Mouse (Mus musculus) urinary bladder, postnatal 25 days (tissue): ENCODE results near the gene Bola1.
A peak's percentile ranks its signal among the peaks of the same experiment; 100 is the strongest.
"Not testable (repeated sequence)": the region's sequence is repeated elsewhere in the genome, so short reads cannot be mapped to it uniquely, and the experiment has no call there.

Source experiments
- DNase-seq: peaks from one replicate; pipeline ENCODE4 v3.0.0; 2022; ENCODE audit warnings: low spot score

Gene Bola1

DNA sequence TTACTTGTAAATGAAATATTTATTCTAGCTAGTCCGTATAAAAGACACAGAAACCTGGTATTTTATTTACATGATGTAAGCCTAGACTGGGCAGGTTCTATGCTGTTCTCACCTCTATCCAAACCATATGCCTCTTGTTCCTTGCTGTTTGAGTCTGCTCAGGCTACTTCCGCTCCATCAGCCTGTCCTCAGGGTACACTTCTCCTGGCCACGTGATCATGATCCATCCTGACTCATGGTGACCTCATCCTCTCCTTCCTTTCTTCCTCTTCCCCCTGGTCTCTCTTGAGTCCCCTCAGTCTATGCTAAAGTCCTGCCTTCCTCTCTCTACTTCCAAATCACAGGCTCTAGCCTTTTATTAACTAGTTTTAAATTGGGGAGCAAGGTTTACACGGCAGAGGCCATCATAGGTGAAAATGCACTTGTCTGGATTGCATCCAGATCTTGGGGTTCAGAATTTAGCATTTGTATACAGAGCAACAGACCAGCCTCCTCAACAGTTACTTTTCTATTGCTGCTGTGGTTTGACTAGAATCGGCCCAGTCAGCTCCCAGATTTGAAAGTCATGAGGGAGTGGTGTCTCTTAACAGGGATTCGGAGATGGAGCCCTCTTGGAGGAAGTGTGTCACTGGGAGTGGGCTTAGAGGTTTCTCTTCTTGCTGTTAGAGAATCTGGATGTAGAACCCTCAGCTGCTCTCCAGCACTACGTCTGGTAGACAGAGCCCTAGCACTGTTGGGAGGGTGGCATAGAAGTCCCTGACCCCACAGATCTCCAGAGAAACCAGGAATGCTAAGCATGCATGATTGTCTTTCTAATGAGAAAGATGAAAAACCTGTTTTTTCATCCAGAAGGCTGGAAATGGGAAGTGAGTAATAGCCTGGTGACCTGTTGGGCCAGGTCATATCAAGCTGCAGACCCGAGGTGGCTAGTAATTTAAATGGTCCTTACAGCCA is 7.5 kb upstream of the Bola1 start:
- no peak for DNase-seq

GRCm38 (mm10) chr3:96225421-96225820 is 5.9 kb upstream of the Bola1 start:
- DNase-seq: no peak

- DNase-seq: no peak
Observed at GRCm38 (mm10) chr3:96222774-96223173, 3.3 kb upstream of the Bola1 start.

GRCm38 (mm10) chr3:96221640-96222038 is 2.1 kb upstream of the Bola1 start:
- no peak for DNase-seq

DNA sequence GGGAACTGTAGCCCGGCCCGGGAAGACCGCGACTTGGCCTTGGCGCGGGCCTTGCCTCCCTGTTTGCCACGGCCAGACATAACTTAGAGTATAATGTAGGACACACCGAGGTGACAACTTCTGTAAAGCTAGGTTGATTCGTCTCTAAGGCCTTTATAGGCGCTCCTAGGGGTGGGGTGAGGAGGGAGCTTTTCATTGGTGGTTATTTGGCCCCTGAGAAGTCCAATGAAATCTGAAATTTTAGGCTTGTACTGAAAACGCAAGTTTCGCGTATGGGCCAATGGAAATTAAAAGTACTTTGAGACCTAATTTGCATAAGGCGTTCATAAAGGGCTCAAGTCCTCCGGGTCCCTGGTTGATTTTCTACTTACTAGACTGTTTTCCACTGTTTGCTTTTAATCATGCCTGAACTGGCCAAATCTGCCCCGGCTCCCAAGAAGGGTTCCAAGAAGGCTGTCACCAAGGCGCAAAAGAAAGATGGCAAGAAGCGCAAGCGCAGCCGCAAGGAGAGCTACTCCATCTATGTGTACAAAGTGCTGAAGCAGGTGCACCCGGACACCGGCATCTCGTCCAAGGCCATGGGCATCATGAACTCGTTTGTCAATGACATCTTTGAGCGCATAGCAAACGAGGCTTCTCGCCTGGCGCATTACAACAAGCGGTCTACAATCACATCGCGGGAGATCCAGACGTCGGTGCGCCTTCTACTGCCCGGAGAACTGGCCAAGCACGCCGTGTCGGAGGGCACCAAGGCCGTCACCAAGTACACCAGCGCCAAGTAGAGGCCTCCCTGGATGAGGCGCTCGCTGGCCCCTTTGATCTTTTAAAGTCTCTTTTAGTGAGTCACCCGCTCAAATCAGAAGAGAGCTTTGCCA is 1.5 kb upstream of the Bola1 start, which contains the start of the genes Hist2h2ac and Hist2h2be:
Hist2h2ac (minus strand) TSS at position 116 of the 875 bp plus-strand sequence.
Hist2h2be (plus strand) TSS at position 355 of the 875 bp plus-strand sequence.
- peak; percentile 62 for DNase-seq

GRCm38 (mm10) chr3:96220131-96220764 is 739 bp upstream of the Bola1 start:
- DNase-seq: peak; percentile 19

DNA sequence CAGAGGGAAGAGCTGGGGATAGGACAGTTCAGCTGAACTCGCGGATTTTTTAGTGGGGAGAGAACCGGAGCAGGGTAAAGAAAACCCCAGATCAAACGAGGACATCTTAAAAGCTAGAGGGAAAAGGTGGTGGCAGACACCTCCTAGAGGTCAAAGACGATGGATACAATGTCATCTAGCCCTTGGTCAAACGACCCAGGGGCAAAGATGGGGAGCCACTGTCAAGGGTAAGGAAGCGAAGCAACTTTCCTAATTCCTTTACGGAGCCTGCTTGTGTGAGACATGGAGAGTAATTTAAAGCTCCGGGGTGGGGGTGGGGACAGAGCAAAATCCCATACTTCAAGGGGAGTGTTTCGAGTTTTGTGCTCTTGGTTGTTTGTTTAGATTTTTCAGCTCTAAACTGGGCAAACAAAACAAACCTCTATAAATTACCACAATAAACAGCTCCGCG is 293 bp downstream of the Bola1 start:
- DNase-seq: no peak

DNA sequence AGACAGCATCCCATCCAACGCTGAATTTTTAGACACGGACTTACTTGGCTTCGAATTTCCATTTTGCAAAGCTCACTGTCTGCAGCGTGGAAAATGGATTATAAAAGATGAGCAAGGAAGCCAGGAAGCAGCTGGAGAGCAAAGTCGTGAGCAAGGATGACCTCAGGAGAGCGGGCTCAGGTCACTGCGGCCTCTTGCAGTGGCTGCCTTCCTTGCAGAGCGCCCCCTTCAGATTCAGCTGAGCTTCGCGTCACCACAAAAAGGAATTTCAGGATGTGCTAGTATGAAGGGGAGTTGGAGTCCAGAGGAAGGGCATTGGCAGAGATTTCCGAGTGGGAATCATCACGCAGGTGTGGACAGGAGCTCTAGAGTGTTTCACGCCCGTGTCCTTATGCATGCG is 10.3 kb downstream of the Bola1 start:
- no peak for DNase-seq

DNA sequence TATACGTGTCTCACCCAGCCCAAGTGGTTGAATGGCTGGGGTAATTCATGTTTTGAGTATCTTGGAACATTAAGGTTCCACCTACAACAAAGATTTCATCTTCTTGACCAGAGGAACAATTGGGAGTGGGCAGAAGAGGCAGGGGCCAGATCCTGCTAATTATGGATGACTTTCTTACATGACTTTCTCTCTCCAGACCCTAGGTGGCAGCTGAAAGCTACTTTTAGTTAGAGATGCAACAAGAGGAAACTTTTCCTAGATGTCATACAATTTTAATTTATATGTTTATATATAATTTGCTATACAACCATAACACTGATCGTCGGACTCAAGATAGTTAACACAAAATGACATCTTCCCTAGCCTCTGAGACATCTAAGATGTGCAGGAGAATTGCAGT is 11.7 kb downstream of the Bola1 start:
- DNase-seq: no peak

GRCm38 (mm10) chr3:96199731-96200130 is 19.8 kb downstream of the Bola1 start:
- no peak for DNase-seq

- DNase-seq: not testable (repeated sequence)
Observed at GRCm38 (mm10) chr3:96198601-96199251, 20.8 kb downstream of the Bola1 start.

GRCm38 (mm10) chr3:96198181-96198580 is 21.3 kb downstream of the Bola1 start:
- DNase-seq: no peak

DNA sequence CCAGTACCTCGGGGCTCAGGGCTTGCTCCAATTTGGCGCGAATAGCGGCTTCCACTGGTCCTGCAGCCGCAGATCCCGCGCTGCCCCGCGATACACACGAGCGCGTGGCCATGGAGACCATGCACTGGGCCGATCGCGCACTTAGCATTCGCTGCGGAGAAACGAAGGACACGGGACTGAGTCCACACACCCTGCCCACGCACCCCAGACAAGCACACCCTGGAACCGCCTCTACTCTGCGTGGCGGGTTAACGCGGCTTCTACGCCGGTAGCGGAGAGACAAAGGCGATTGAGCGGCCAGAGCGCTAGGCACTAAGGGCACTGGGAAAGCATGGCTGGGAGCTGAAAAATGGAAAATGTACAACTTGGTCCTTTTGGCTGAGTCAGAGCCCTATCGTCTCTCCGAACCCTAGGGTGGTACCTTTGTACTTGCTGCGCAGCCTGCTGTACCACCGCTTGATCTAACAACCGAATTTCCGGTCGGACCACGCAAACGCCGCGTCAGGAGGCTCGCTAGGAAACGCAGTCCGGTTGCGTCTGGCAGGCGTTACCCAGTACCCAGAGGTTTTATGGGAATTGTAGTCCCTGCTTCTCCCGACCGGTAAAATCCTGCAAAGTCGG is 22.3 kb downstream of the Bola1 start:
- peak; percentile 72 for DNase-seq

GRCm38 (mm10) chr3:96196437-96197128 is 22.9 kb downstream of the Bola1 start:
- DNase-seq: no peak

GRCm38 (mm10) chr3:96195616-96196313 is 23.7 kb downstream of the Bola1 start:
- DNase-seq: no peak

DNA sequence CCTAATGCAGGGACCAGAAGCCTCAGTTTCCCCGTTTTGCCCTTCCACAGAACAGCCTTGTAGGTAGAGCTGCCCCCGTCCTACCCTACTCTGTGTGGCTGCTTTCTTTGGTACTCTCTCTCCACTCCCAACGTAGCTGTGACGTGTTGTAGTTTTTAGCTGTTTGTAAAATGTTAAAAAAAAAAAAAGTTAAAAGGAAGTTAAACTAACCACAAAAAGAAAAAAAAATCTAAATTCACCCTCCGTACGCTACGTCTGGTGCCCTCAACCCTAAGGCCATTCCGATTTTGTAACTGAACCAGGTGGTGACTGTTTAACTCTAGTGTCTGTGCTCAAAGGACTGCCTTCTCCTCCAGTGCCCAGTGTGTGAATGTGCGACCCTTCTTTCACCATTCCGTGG is 24.5 kb downstream of the Bola1 start:
- no peak for DNase-seq

DNA sequence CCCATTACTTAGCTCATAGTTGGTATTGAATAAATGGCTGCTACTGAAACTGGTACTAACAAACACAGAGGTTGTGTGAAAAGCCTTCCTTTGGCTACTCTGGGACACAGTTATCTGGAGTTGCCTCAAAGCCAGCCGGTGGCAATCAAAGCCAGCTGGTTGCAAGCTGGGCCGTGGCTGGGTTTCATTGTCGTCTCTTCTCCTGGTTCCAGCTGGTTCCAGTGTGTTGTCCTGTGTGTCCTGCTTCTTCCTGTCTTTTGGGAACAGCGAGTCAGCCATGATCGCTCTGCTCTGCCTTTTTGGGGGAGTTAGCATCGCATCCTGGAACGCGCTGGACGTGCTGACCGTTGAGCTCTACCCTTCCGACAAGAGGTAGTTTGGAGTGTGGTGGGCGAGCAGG is 26.5 kb downstream of the Bola1 start:
- DNase-seq: no peak

- DNase-seq: no peak
Observed at GRCm38 (mm10) chr3:96182382-96182776, 37.1 kb downstream of the Bola1 start.

- DNase-seq: no peak
Observed at GRCm38 (mm10) chr3:96181510-96182381, 37.8 kb downstream of the Bola1 start.
